Mouse (Mus musculus) forebrain, embryonic 14.5 days (tissue): ENCODE results near the gene Ttc21b. TPM values are rescaled to one million over a fixed set of nuclear protein-coding genes. Genes with fewer than 3 reads are reported as not detected.

Source experiments
- ATAC-seq: fragments of 200-750 bp; cut with Nextera tagmentation; 2 replicates; pipeline ENCODE4 v1.8.0; 2017; ENCODE audit warnings: mild to moderate bottlenecking, moderate library complexity
- DNase-seq: peaks from one replicate; pipeline ENCODE4 v3.0.0-alpha.2; 2015; ENCODE audit warnings: low spot score
- H3K27ac ChIP-seq: fragments of 300-500 bp; sonication (generic); 2 replicates; pipeline ENCODE4 v1.5.1; 2014; ENCODE audit warnings: low read depth, mild to moderate bottlenecking, control low read depth, low read length, moderate library complexity
- H3K27me3 ChIP-seq: fragments of 300-500 bp; sonication (generic); replicated peaks from 2 replicates; pipeline ENCODE4 v1.6.1; 2014; ENCODE audit warnings: low read length, control low read depth, mixed read lengths; ENCODE audit not compliant: control insufficient read depth, insufficient read depth
- H3K36me3 ChIP-seq: fragments of 300-500 bp; sonication (generic); 2 replicates; pipeline ENCODE4 v1.6.1; 2014; ENCODE audit warnings: low read length, control low read depth; ENCODE audit not compliant: control insufficient read depth, insufficient read depth
- H3K4me1 ChIP-seq: fragments of 300-500 bp; sonication (generic); 2 replicates; pipeline ENCODE4 v1.6.1; 2014; ENCODE audit warnings: antibody characterized with exemption, low read length, control low read depth; ENCODE audit not compliant: control insufficient read depth, insufficient read depth
- H3K4me2 ChIP-seq: fragments of 300-500 bp; sonication (generic); 2 replicates; pipeline ENCODE4 v1.6.1; 2014; ENCODE audit warnings: mild to moderate bottlenecking, control low read depth, low read length
- H3K4me3 ChIP-seq: fragments of 300-500 bp; sonication (generic); 2 replicates; pipeline ENCODE4 v1.5.1; 2014; ENCODE audit warnings: low read depth, low read length, control low read depth
- H3K9ac ChIP-seq: fragments of 300-500 bp; sonication (generic); 2 replicates; pipeline ENCODE4 v1.6.1; 2014; ENCODE audit warnings: mild to moderate bottlenecking, low read length, control low read depth, moderate library complexity
- H3K9me3 ChIP-seq: fragments of 300-500 bp; sonication (generic); replicated peaks from 2 replicates; pipeline ENCODE4 v1.6.1; 2016; ENCODE audit warnings: low read length, control low read depth, mixed read lengths; ENCODE audit not compliant: control insufficient read depth
- WGBS: fragments of 180-500 bp; shearing (Covaris S2); extraction: QIAGEN DNeasy Blood & Tissue Kit; methylation state at CpG from one replicate; pipeline ENCODE4 v1.1.7; 2014; 5-methylcytosine and 5-hydroxymethylcytosine counted together
- polyA plus RNA-seq: library from polyadenylated mRNA; unstranded; fragments of >200 nt; fragmentation: Nextera tagmentation; extraction: Ambion mirVana; gene quantifications from 2 replicates; pipeline ENCODE4 v1.2.1, GENCODE M21; 2014

Gene Ttc21b
- polyA plus RNA-seq, 1 experiment from 2014 or later = 13.0 TPM

GRCm38 (mm10) chr2:66178848-66179215, 77.6 kb downstream of the Ttc21b start:
- ATAC-seq (0 out of 2 replicates have a peak, but pooled peaks have one; percentile 22), DNase-seq (peak; percentile 50)
- Histone ChIP-seq H3K4me3 (no peak overlapping the region), H3K9me3 (no peaks in the 10 kb centered on the region), H3K4me1 (peaks cover 20% of the 10 kb centered on the region), H3K4me2 (peak overlapping the region; percentile 41), H3K27ac (peak overlapping the region; percentile 75; the same call in 1 of the 2 replicates), H3K27me3 (no peaks in the 10 kb centered on the region), H3K9ac (no peak overlapping the region), H3K36me3 (no peaks in the 10 kb centered on the region)
- 14% methylated on average over 5 of the region's 5 CpGs for WGBS

GRCm38 (mm10) chr2:66177886-66178847, 78.2 kb downstream of the Ttc21b start:
- H3K4me3 ChIP-seq = no peak overlapping the region
- H3K4me1 ChIP-seq = peaks cover 20% of the 10 kb centered on the region
- H3K27me3 ChIP-seq = no peaks in the 10 kb centered on the region
- H3K27ac ChIP-seq = peak overlapping the region; percentile 75
- no peaks in the 10 kb centered on the region for H3K36me3 ChIP-seq
- peak; percentile 85 for DNase-seq
- no peaks in the 10 kb centered on the region for H3K9me3 ChIP-seq
- peak overlapping the region; percentile 25 for H3K9ac ChIP-seq
- H3K4me2 ChIP-seq = peak overlapping the region; percentile 41
- 10% methylated on average over 9 of the region's 9 CpGs for WGBS
- peak; percentile 74 for ATAC-seq

GRCm38 (mm10) chr2:66177017-66177416, 79.4 kb downstream of the Ttc21b start:
- Histone ChIP-seq H3K27ac (peak overlapping the region; percentile 65), H3K4me3 (no peak overlapping the region), H3K4me2 (no peak overlapping the region), H3K27me3 (no peaks in the 10 kb centered on the region), H3K4me1 (peaks cover 20% of the 10 kb centered on the region), H3K36me3 (no peaks in the 10 kb centered on the region), H3K9ac (no peak overlapping the region), H3K9me3 (no peaks in the 10 kb centered on the region)
- ATAC-seq (no peak), DNase-seq (no peak)
- WGBS = 83% methylated on average over 7 of the region's 7 CpGs

GRCm38 (mm10) chr2:66173134-66173533, 83.3 kb downstream of the Ttc21b start:
- no peak overlapping the region for H3K4me3 ChIP-seq
- H3K36me3 ChIP-seq = no peaks in the 10 kb centered on the region
- H3K27ac ChIP-seq = no peak overlapping the region
- H3K27me3 ChIP-seq = no peaks in the 10 kb centered on the region
- 65% methylated on average over 5 of the region's 5 CpGs for WGBS
- DNase-seq (peak; percentile 57), ATAC-seq (peak; percentile 74)
- H3K4me2 ChIP-seq = no peak overlapping the region
- no peaks in the 10 kb centered on the region for H3K9me3 ChIP-seq
- peaks cover 14% of the 10 kb centered on the region for H3K4me1 ChIP-seq
- no peak overlapping the region for H3K9ac ChIP-seq

- H3K4me3 ChIP-seq = no peak overlapping the region
- no peak overlapping the region for H3K9ac ChIP-seq
- no peak overlapping the region for H3K4me2 ChIP-seq
- DNase-seq (no peak), ATAC-seq (no peak)
- H3K27me3 ChIP-seq = no peaks in the 10 kb centered on the region
- 84% methylated on average over 3 of the region's 3 CpGs for WGBS
- H3K9me3 ChIP-seq = no peaks in the 10 kb centered on the region
- H3K36me3 ChIP-seq = no peaks in the 10 kb centered on the region
- no peak overlapping the region for H3K27ac ChIP-seq
- H3K4me1 ChIP-seq = no peaks in the 10 kb centered on the region
Observed at GRCm38 (mm10) chr2:66171643-66172042, 84.8 kb downstream of the Ttc21b start.

- H3K27me3 ChIP-seq = no peaks in the 10 kb centered on the region
- no peaks in the 10 kb centered on the region for H3K9me3 ChIP-seq
- ATAC-seq (no peak), DNase-seq (peak; percentile 31)
- H3K36me3 ChIP-seq = no peaks in the 10 kb centered on the region
- WGBS = 79% methylated on average over 11 of the region's 11 CpGs
- H3K4me1 ChIP-seq = no peaks in the 10 kb centered on the region
- H3K27ac ChIP-seq = no peak overlapping the region
- H3K9ac ChIP-seq = no peak overlapping the region
- no peak overlapping the region for H3K4me2 ChIP-seq
- no peak overlapping the region for H3K4me3 ChIP-seq
Observed at GRCm38 (mm10) chr2:66170721-66171120, 85.7 kb downstream of the Ttc21b start.

GRCm38 (mm10) chr2:66165025-66165424, 91.4 kb downstream of the Ttc21b start:
- Histone ChIP-seq H3K4me3 (no peak overlapping the region), H3K4me2 (no peak overlapping the region), H3K4me1 (no peaks in the 10 kb centered on the region), H3K27me3 (no peaks in the 10 kb centered on the region), H3K27ac (no peak overlapping the region), H3K36me3 (no peaks in the 10 kb centered on the region), H3K9me3 (no peaks in the 10 kb centered on the region), H3K9ac (no peak overlapping the region)
- DNase-seq (no peak), ATAC-seq (no peak)
- whole genome bisulfite sequencing = 95% methylated on average over 8 of the region's 8 CpGs

- Histone ChIP-seq H3K4me3 (no peak overlapping the region), H3K4me1 (peaks cover 9% of the 10 kb centered on the region; the same call in 1 of the 2 replicates), H3K27me3 (no peaks in the 10 kb centered on the region), H3K27ac (no peak overlapping the region), H3K9me3 (no peaks in the 10 kb centered on the region), H3K4me2 (no peak overlapping the region), H3K9ac (no peak overlapping the region), H3K36me3 (no peaks in the 10 kb centered on the region)
- DNase-seq (peak; percentile 44), ATAC-seq (peak; percentile 63; the same call in 1 of the 2 replicates)
- 66% methylated on average over 7 of the region's 7 CpGs for WGBS
Observed at GRCm38 (mm10) chr2:66158140-66158915, 98.1 kb downstream of the Ttc21b start.
